Comparison of ENCODE assay signal across 14 mouse cellular contexts in genomic region chr10:68003651-68004422, GRCm38 (mm10). TPM values are rescaled to one million over a fixed set of nuclear protein-coding genes. Genes with fewer than 3 reads are reported as not detected.
DNase-seq lines count a peak whose midpoint lies in the region; ATAC-seq lines count a peak whose summit lies in the region.
"Had no signal": no experiment of that assay in that cellular context is flagged by ENCODE, and none has a peak within 500 bp of the region (broad histone marks: within the 10 kb centered on the region; RNA-seq: fewer than 3 reads in every experiment).

No protein-coding gene starts in this region.

- WGBS in intestine, embryonic 14.5 days: 83% methylated on average over 18 of the region's 18 CpGs
- WGBS in intestine, embryonic 15.5 days: 71% methylated on average over 18 of the region's 18 CpGs
- WGBS in embryonic facial prominence, embryonic 14.5 days: 55% methylated on average over 18 of the region's 18 CpGs
- 52% methylated on average over 18 of the region's 18 CpGs for WGBS in limb, embryonic 13.5 days
- WGBS in midbrain, embryonic 15.5 days: 86% methylated on average over 18 of the region's 18 CpGs
- 80% methylated on average over 18 of the region's 18 CpGs for WGBS in forebrain, embryonic 13.5 days

- H3K27ac ChIP-seq in intestine, embryonic 14.5 days (ENCODE audit: low read depth): 0 out of 2 replicates have a peak overlapping the region, but pooled peaks have one; percentile 9
- H3K27ac ChIP-seq in intestine, embryonic 15.5 days: no peak overlapping the region
- H3K27ac ChIP-seq in embryonic facial prominence, embryonic 14.5 days (replicated peaks; ENCODE audit: low read depth, low read length): peak overlapping the region; percentile 48; the same call in 1 of the 2 replicates
- no peak overlapping the region; the same call in 1 of the 2 replicates for H3K27ac ChIP-seq in limb, embryonic 13.5 days
- no peak overlapping the region for H3K27ac ChIP-seq in midbrain, embryonic 15.5 days
- H3K27ac ChIP-seq in forebrain, embryonic 13.5 days: no peak overlapping the region

- DNase-seq in intestine, embryonic 14.5 days (ENCODE audit: low spot score): no peak
- peak; percentile 47 for DNase-seq in NIH3T3 (ENCODE audit: low read depth)
- peak; percentile 75 for DNase-seq in embryonic facial prominence, embryonic 14.5 days (ENCODE audit: low spot score)
- DNase-seq in left cerebral cortex, postnatal 36 days (ENCODE audit: low spot score in 2 of 2): no peak
- DNase-seq: adrenal gland, postnatal 10 days; cerebellum, postnatal 25 days; heart, postnatal 14 days; thymus, adult 2 months had no signal

- H3K4me3 ChIP-seq in intestine, embryonic 14.5 days (ENCODE audit: low read depth, low read length): no peak overlapping the region
- no peak overlapping the region for H3K4me3 ChIP-seq in intestine, embryonic 15.5 days (replicated peaks)
- H3K4me3 ChIP-seq in embryonic facial prominence, embryonic 14.5 days (ENCODE audit: low read depth, low read length): no peak overlapping the region
- H3K4me3 ChIP-seq in limb, embryonic 13.5 days: no peak overlapping the region
- H3K4me3 ChIP-seq in midbrain, embryonic 15.5 days: no peak overlapping the region
- H3K4me3 ChIP-seq in forebrain, embryonic 13.5 days: no peak overlapping the region

- H3K9ac ChIP-seq in intestine, embryonic 14.5 days (ENCODE audit: low read length): no peak overlapping the region
- H3K9ac ChIP-seq in intestine, embryonic 15.5 days: no peak overlapping the region
- H3K9ac ChIP-seq in embryonic facial prominence, embryonic 14.5 days (ENCODE audit: low read depth, low read length): no peak overlapping the region; the same call in 1 of the 2 replicates
- H3K9ac ChIP-seq in limb, embryonic 13.5 days: no peak overlapping the region
- no peak overlapping the region for H3K9ac ChIP-seq in midbrain, embryonic 15.5 days
- H3K9ac ChIP-seq in forebrain, embryonic 13.5 days: no peak overlapping the region

- no peaks in the 10 kb centered on the region for H3K27me3 ChIP-seq in intestine, embryonic 14.5 days (replicated peaks; ENCODE audit: control insufficient read depth, insufficient read depth, low read length)
- H3K27me3 ChIP-seq in intestine, embryonic 15.5 days (replicated peaks): no peaks in the 10 kb centered on the region
- no peaks in the 10 kb centered on the region for H3K27me3 ChIP-seq in embryonic facial prominence, embryonic 14.5 days (replicated peaks; ENCODE audit: control insufficient read depth, insufficient read depth, low read length)
- no peaks in the 10 kb centered on the region for H3K27me3 ChIP-seq in limb, embryonic 13.5 days
- no peaks in the 10 kb centered on the region for H3K27me3 ChIP-seq in midbrain, embryonic 15.5 days (replicated peaks)
- no peaks in the 10 kb centered on the region for H3K27me3 ChIP-seq in forebrain, embryonic 13.5 days

- H3K4me2 ChIP-seq in intestine, embryonic 14.5 days (ENCODE audit: low read length): no peak overlapping the region
- no peak overlapping the region for H3K4me2 ChIP-seq in intestine, embryonic 15.5 days (replicated peaks)
- 0 out of 2 replicates have a peak overlapping the region, but pooled peaks have one; percentile 23 for H3K4me2 ChIP-seq in embryonic facial prominence, embryonic 14.5 days (ENCODE audit: low read depth, low read length)
- H3K4me2 ChIP-seq in limb, embryonic 13.5 days (replicated peaks): peak overlapping the region; percentile 28; the same call in 1 of the 2 replicates
- H3K4me2 ChIP-seq in midbrain, embryonic 15.5 days: no peak overlapping the region
- no peak overlapping the region for H3K4me2 ChIP-seq in forebrain, embryonic 13.5 days
- H3K4me2 ChIP-seq: midbrain, embryonic 11.5 days had no signal

- 0 out of 2 replicates have a peak, but pooled peaks cover 6% of the 10 kb centered on the region for H3K4me1 ChIP-seq in intestine, embryonic 14.5 days (replicated peaks; ENCODE audit: control insufficient read depth, insufficient read depth, low read length)
- H3K4me1 ChIP-seq in intestine, embryonic 15.5 days (replicated peaks): no peaks in the 10 kb centered on the region
- peaks cover 8% of the 10 kb centered on the region; the same call in 1 of the 2 replicates for H3K4me1 ChIP-seq in embryonic facial prominence, embryonic 14.5 days (ENCODE audit: control insufficient read depth, insufficient read depth, low read length)
- H3K4me1 ChIP-seq in limb, embryonic 13.5 days: peaks cover 12% of the 10 kb centered on the region
- no peaks in the 10 kb centered on the region for H3K4me1 ChIP-seq in midbrain, embryonic 15.5 days
- no peaks in the 10 kb centered on the region for H3K4me1 ChIP-seq in forebrain, embryonic 13.5 days

- ATAC-seq in intestine, embryonic 14.5 days (replicated peaks; ENCODE audit: low FRiP score, low TSS enrichment, low read depth): no peak
- ATAC-seq in intestine, embryonic 15.5 days: no peak
- ATAC-seq in embryonic facial prominence, embryonic 14.5 days (ENCODE audit: low read depth): no peak
- ATAC-seq in limb, embryonic 13.5 days (ENCODE audit: low FRiP score, low read depth): peak; percentile 57; the same call in 1 of the 2 replicates
- no peak for ATAC-seq in midbrain, embryonic 15.5 days (replicated peaks)
- no peak for ATAC-seq in forebrain, embryonic 13.5 days
- ATAC-seq: inflammation-experienced regulatory T-cells, adult 6 months had no signal

- intact Hi-C loops in left cerebral cortex, postnatal 36 days (cut with DNase I): loop anchor here (2.0 kb wide), 1 partner anchor 143 kb away; no protein-coding TSS in a partner anchor

- no peaks in the 10 kb centered on the region for H3K36me3 ChIP-seq in intestine, embryonic 14.5 days (ENCODE audit: control insufficient read depth, insufficient read depth, low read length)
- no peaks in the 10 kb centered on the region for H3K36me3 ChIP-seq in intestine, embryonic 15.5 days
- H3K36me3 ChIP-seq in embryonic facial prominence, embryonic 14.5 days (ENCODE audit: control insufficient read depth, insufficient read depth, low read length): no peaks in the 10 kb centered on the region
- no peaks in the 10 kb centered on the region for H3K36me3 ChIP-seq in limb, embryonic 13.5 days
- no peaks in the 10 kb centered on the region for H3K36me3 ChIP-seq in midbrain, embryonic 15.5 days (replicated peaks)
- peaks cover 21% of the 10 kb centered on the region for H3K36me3 ChIP-seq in forebrain, embryonic 13.5 days (ENCODE audit: poor library complexity, severe bottlenecking)

- no peaks in the 10 kb centered on the region for H3K9me3 ChIP-seq in intestine, embryonic 14.5 days (ENCODE audit: control insufficient read depth, low read length)
- H3K9me3 ChIP-seq in intestine, embryonic 15.5 days: no peaks in the 10 kb centered on the region
- H3K9me3 ChIP-seq in embryonic facial prominence, embryonic 14.5 days (ENCODE audit: control insufficient read depth, low read length): no peaks in the 10 kb centered on the region
- H3K9me3 ChIP-seq in limb, embryonic 13.5 days: no peaks in the 10 kb centered on the region
- no peaks in the 10 kb centered on the region for H3K9me3 ChIP-seq in midbrain, embryonic 15.5 days
- H3K9me3 ChIP-seq in forebrain, embryonic 13.5 days (replicated peaks): no peaks in the 10 kb centered on the region

RNA-seq across cellular contexts. Expression of gene Rtkn2, which starts 24.5 kb away (rescaled TPM):
- 6.6 and 8.7 TPM in 2 replicates for polyA plus RNA-seq in intestine, embryonic 14.5 days (2014; fragmentation: Nextera tagmentation; extraction: Ambion mirVana)
- polyA plus RNA-seq in intestine, embryonic 15.5 days (2015; fragmentation: Nextera tagmentation; extraction: Ambion mirVana): 5.7 and 6.1 TPM in 2 replicates
- polyA plus RNA-seq in embryonic facial prominence, embryonic 14.5 days (2014; fragmentation: Nextera tagmentation; extraction: Ambion mirVana): 5.4 and 6.5 TPM in 2 replicates
- polyA plus RNA-seq in limb, embryonic 13.5 days (2015; fragmentation: Nextera tagmentation; extraction: Ambion mirVana): 9.2 and 10.8 TPM in 2 replicates
- total RNA-seq in left cerebral cortex, postnatal 36 days (2021): 1 to 10 TPM; 5.5 to 5.9 TPM
- polyA plus RNA-seq in midbrain, embryonic 15.5 days (2015; fragmentation: Nextera tagmentation; extraction: Ambion mirVana): 3.7 and 3.9 TPM in 2 replicates
- 23.7 and 24.0 TPM in 2 replicates for polyA plus RNA-seq in forebrain, embryonic 13.5 days (2015; fragmentation: Nextera tagmentation; extraction: Ambion mirVana)

Comparison
In these comparisons a context has a peak if more than half of its experiments do, and no peak if none do; other contexts are left out.
1. H3K27ac ChIP-seq: peak in intestine, embryonic 14.5 days (single experiment) and embryonic facial prominence, embryonic 14.5 days (single experiment); none in intestine, embryonic 15.5 days (single experiment), limb, embryonic 13.5 days (single experiment), midbrain, embryonic 15.5 days (single experiment) and forebrain, embryonic 13.5 days (single experiment).
2. DNase-seq: peak in NIH3T3 (single experiment) and embryonic facial prominence, embryonic 14.5 days (single experiment); none in intestine, embryonic 14.5 days (single experiment) and left cerebral cortex, postnatal 36 days (0 of 2).
3. H3K4me2 ChIP-seq: peak in embryonic facial prominence, embryonic 14.5 days (single experiment) and limb, embryonic 13.5 days (single experiment); none in intestine, embryonic 14.5 days (single experiment), intestine, embryonic 15.5 days (single experiment), midbrain, embryonic 15.5 days (single experiment) and forebrain, embryonic 13.5 days (single experiment).